Mouse (Mus musculus) C2C12 (cell line): ENCODE measurements around the gene Mcoln2. TPM values are rescaled to one million over a fixed set of nuclear protein-coding genes. Genes with fewer than 3 reads are reported as not detected.

Source experiments
- H3K27me3 ChIP-seq: one replicate; pipeline ENCODE4 v1.6.1; 2011; ENCODE audit not compliant: control insufficient read depth, insufficient read depth, insufficient read length
- H3K36me3 ChIP-seq: one replicate; pipeline ENCODE4 v1.6.1; 2011; ENCODE audit not compliant: control insufficient read depth, insufficient read depth
- H3K4me3 ChIP-seq: one replicate; pipeline ENCODE4 v1.5.1; 2011; ENCODE audit warnings: mild to moderate bottlenecking, control low read depth; ENCODE audit not compliant: poor library complexity, insufficient read depth, severe bottlenecking
- H3K79me2 ChIP-seq: one replicate; pipeline ENCODE4 v1.6.1; 2011; ENCODE audit not compliant: control insufficient read depth, insufficient read depth
- H3K79me3 ChIP-seq: one replicate; pipeline ENCODE4 v1.6.1; 2011; ENCODE audit warnings: low read depth, control low read depth
- H3ac ChIP-seq: one replicate; pipeline ENCODE3; 2011; ENCODE audit warnings: low read depth; ENCODE audit not compliant: control insufficient read depth, insufficient read length
- CEBPB ChIP-seq: IDR thresholded peaks from one replicate; pipeline ENCODE4 v1.6.1; 2011; ENCODE audit warnings: low read depth, mild to moderate bottlenecking, control low read depth, moderate library complexity
- CTCF ChIP-seq: IDR thresholded peaks from one replicate; pipeline ENCODE4 v1.5.1; 2011; ENCODE audit not compliant: control insufficient read depth, insufficient read depth, insufficient read length
- FOSL1 ChIP-seq: IDR thresholded peaks from one replicate; pipeline ENCODE4 v1.8.0; 2011; ENCODE audit warnings: mild to moderate bottlenecking, low read length; ENCODE audit not compliant: poor library complexity, insufficient read depth, severe bottlenecking
- MAX ChIP-seq: IDR thresholded peaks from one replicate; pipeline ENCODE4 v1.6.1; 2011; ENCODE audit warnings: mild to moderate bottlenecking, control low read depth
- MYOD1 ChIP-seq: IDR thresholded peaks from one replicate; pipeline ENCODE4 v1.6.1; 2011; ENCODE audit warnings: low read depth; ENCODE audit not compliant: control insufficient read depth, insufficient read length
- MYOG ChIP-seq: IDR thresholded peaks from one replicate; pipeline ENCODE4 v1.6.1; 2011; ENCODE audit not compliant: control insufficient read depth, insufficient read length; ENCODE audit errors: extremely low read depth
- USF1 ChIP-seq: IDR thresholded peaks from one replicate; pipeline ENCODE4 v1.6.1; 2011; ENCODE audit warnings: low read depth, mild to moderate bottlenecking, control low read depth, moderate library complexity
- polyA plus RNA-seq: library from polyadenylated mRNA; unstranded; fragments of >200 nt; fragmentation: generic; extraction: Trizol; gene quantifications from one replicate; pipeline ENCODE4 v1.2.1, GENCODE M21; 2012; ENCODE audit warnings: missing spikeins

The Mcoln2 gene
- polyA plus RNA-seq, 1 experiment: 0.01 TPM

GRCm38 (mm10) chr3:146122125-146122420 lies 27.6 kb upstream of the Mcoln2 start:
- no peaks in the 10 kb centered on the region for H3K27me3 ChIP-seq
- H3K4me3 ChIP-seq: no peak overlapping the region
- TF ChIP-seq MYOD1 (no peak), CEBPB (no peak), CTCF (no peak), FOSL1 (no peak), USF1 (no peak), MYOG (no peak), MAX (no peak)

GRCm38 (mm10) chr3:146122807-146123463 lies 26.7 kb upstream of the Mcoln2 start:
- Histone ChIP-seq H3K79me2 (no peaks in the 10 kb centered on the region), H3ac (no peak overlapping the region), H3K79me3 (no peaks in the 10 kb centered on the region), H3K27me3 (no peaks in the 10 kb centered on the region), H3K36me3 (no peaks in the 10 kb centered on the region), H3K4me3 (no peak overlapping the region)
- TF ChIP-seq MYOD1 (no peak), MYOG (no peak), FOSL1 (no peak), MAX (no peak), CEBPB (no peak), CTCF (no peak), USF1 (no peak)

More at GRCm38 (mm10) chr3:146122125-146122420, 27.6 kb upstream of the Mcoln2 start:
- H3ac ChIP-seq: no peak overlapping the region
- no peaks in the 10 kb centered on the region for H3K79me2 ChIP-seq
- no peaks in the 10 kb centered on the region for H3K79me3 ChIP-seq
- no peaks in the 10 kb centered on the region for H3K36me3 ChIP-seq

- Histone ChIP-seq H3K27me3 (no peaks in the 10 kb centered on the region), H3ac (no peak overlapping the region), H3K4me3 (no peak overlapping the region), H3K36me3 (no peaks in the 10 kb centered on the region), H3K79me3 (no peaks in the 10 kb centered on the region), H3K79me2 (no peaks in the 10 kb centered on the region)
- no peak for TF ChIP-seq MAX
- TF ChIP-seq CTCF: no peak
- no peak for TF ChIP-seq USF1
- no peak for TF ChIP-seq MYOG
- TF ChIP-seq FOSL1: no peak
- no peak for TF ChIP-seq CEBPB
- TF ChIP-seq MYOD1: no peak
These were observed 26.2 kb upstream of the Mcoln2 start for GRCm38 (mm10) chr3:146123464-146123825.

GRCm38 (mm10) chr3:146127205-146127604 lies 22.4 kb upstream of the Mcoln2 start:
- Histone ChIP-seq H3ac (no peak overlapping the region), H3K27me3 (no peaks in the 10 kb centered on the region), H3K4me3 (no peak overlapping the region), H3K36me3 (no peaks in the 10 kb centered on the region), H3K79me3 (no peaks in the 10 kb centered on the region), H3K79me2 (no peaks in the 10 kb centered on the region)
- TF ChIP-seq CEBPB (no peak), MYOG (no peak), FOSL1 (no peak), MYOD1 (no peak), CTCF (no peak), USF1 (no peak), MAX (no peak)

GRCm38 (mm10) chr3:146134834-146135233 lies 14.8 kb upstream of the Mcoln2 start:
- H3K36me3 ChIP-seq: no peaks in the 10 kb centered on the region
- no peak overlapping the region for H3ac ChIP-seq
- H3K79me3 ChIP-seq: no peaks in the 10 kb centered on the region
- no peaks in the 10 kb centered on the region for H3K79me2 ChIP-seq
- peaks cover 7% of the 10 kb centered on the region for H3K27me3 ChIP-seq
- H3K4me3 ChIP-seq: no peak overlapping the region
- TF ChIP-seq MYOG (no peak), USF1 (peak; percentile 63)

- Histone ChIP-seq H3K36me3 (no peaks in the 10 kb centered on the region), H3K4me3 (no peak overlapping the region), H3ac (no peak overlapping the region), H3K79me3 (no peaks in the 10 kb centered on the region), H3K27me3 (peaks cover 10% of the 10 kb centered on the region), H3K79me2 (no peaks in the 10 kb centered on the region)
- no peak for TF ChIP-seq FOSL1
- TF ChIP-seq MYOG: no peak
- no peak for TF ChIP-seq USF1
- no peak for TF ChIP-seq CEBPB
- TF ChIP-seq CTCF: no peak
- TF ChIP-seq MYOD1: no peak
- TF ChIP-seq MAX: no peak
These were observed 14.2 kb upstream of the Mcoln2 start for GRCm38 (mm10) chr3:146135417-146135816.
